Mouse (Mus musculus) embryonic facial prominence, embryonic 11.5 days (tissue): ENCODE results near the gene Mylk. TPM values are rescaled to one million over a fixed set of nuclear protein-coding genes. Genes with fewer than 3 reads are reported as not detected.

Experiments
- ATAC-seq: fragments of 200-750 bp; cut with Nextera tagmentation; replicated peaks from 2 replicates; pipeline ENCODE4 v1.8.0; 2017; ENCODE audit warnings: low read depth; ENCODE audit not compliant: insufficient number of reproducible peaks, low FRiP score, low TSS enrichment
- DNase-seq: peaks from one replicate; pipeline ENCODE4 v3.0.0-alpha.2; 2015; ENCODE audit warnings: low spot score
- H3K27ac ChIP-seq: fragments of 300-500 bp; sonication (generic); replicated peaks from 2 replicates; pipeline ENCODE4 v1.5.1; 2014; ENCODE audit warnings: mild to moderate bottlenecking, low read depth, low read length, control low read depth
- H3K27me3 ChIP-seq: fragments of 300-500 bp; sonication (generic); 2 replicates; pipeline ENCODE4 v1.6.1; 2014; ENCODE audit warnings: mild to moderate bottlenecking, low read length, moderate library complexity, mixed read lengths; ENCODE audit not compliant: control insufficient read depth, insufficient read depth
- H3K36me3 ChIP-seq: fragments of 300-500 bp; sonication (generic); replicated peaks from 2 replicates; pipeline ENCODE4 v1.6.1; 2014; ENCODE audit warnings: low read depth, mild to moderate bottlenecking, low read length, moderate library complexity, mixed read lengths; ENCODE audit not compliant: control insufficient read depth, insufficient read depth
- H3K4me1 ChIP-seq: fragments of 300-500 bp; sonication (generic); 2 replicates; pipeline ENCODE4 v1.6.1; 2014; ENCODE audit warnings: low read length, mixed read lengths; ENCODE audit not compliant: control insufficient read depth, insufficient read depth
- H3K4me2 ChIP-seq: fragments of 300-500 bp; sonication (generic); 2 replicates; pipeline ENCODE4 v1.6.1; 2014; ENCODE audit warnings: low read depth, mild to moderate bottlenecking, control low read depth, low read length, moderate library complexity
- H3K4me3 ChIP-seq: fragments of 300-500 bp; sonication (generic); 2 replicates; pipeline ENCODE4 v1.5.1; 2014; ENCODE audit warnings: low read depth, low read length, control low read depth
- H3K9ac ChIP-seq: fragments of 300-500 bp; sonication (generic); replicated peaks from 2 replicates; pipeline ENCODE4 v1.6.1; 2014; ENCODE audit warnings: mild to moderate bottlenecking, control low read depth, low read length
- H3K9me3 ChIP-seq: fragments of 300-500 bp; sonication (generic); replicated peaks from 2 replicates; pipeline ENCODE4 v1.6.1; 2016; ENCODE audit warnings: mild to moderate bottlenecking, low read length, inconsistent platforms, mixed read lengths; ENCODE audit not compliant: control insufficient read depth
- WGBS: fragments of 180-500 bp; shearing (Covaris S2); extraction: QIAGEN DNeasy Blood & Tissue Kit; methylation state at CpG from one replicate; pipeline ENCODE4 v1.1.7; 2014; 5-methylcytosine and 5-hydroxymethylcytosine counted together
- polyA plus RNA-seq: library from polyadenylated mRNA; unstranded; fragments of >200 nt; fragmentation: Nextera tagmentation; extraction: Ambion mirVana; gene quantifications from 2 replicates; pipeline ENCODE4 v1.2.1, GENCODE M21; 2014

Mylk gene
- polyA plus RNA-seq, 1 experiment from 2014 or later, result 5.8 TPM

DNA sequence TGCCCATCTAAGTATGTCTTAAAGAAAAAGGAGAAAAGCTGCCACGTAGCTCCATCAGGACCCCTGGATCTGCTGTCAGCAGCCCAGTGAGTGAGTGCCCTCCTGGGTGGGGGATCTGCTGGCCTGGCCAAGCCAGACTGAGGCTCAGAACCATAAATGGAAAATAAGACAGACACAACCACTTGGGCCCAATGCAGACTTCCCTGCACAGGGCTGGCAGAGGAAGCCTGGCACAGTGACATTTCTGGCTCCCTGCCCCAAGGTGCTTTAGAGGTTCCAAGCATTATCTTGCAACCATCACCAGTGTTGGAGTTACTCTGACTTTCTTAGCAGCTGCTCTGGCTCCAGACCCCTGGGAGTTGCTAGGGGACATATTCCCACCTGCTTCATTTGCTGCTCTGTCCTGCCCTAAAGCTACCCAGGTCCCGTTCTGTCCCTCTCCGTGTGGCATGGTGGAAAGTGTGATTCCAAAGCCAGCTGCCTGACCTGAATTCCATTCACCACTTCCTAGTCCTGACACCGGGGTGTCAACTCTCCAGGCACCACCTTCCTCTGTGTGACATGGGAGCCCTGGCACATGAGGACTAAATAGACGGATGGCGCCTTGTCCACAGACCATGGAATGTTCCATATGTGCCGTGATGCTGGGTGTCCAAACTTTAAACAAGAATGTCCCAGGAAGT lies 156.7 kb downstream of the Mylk start:
- DNase-seq (no peak), ATAC-seq (no peak)
- WGBS, result 78% methylated on average over 7 of the region's 7 CpGs
- Histone ChIP-seq H3K27me3 (no peaks in the 10 kb centered on the region), H3K4me3 (no peak overlapping the region), H3K4me1 (no peaks in the 10 kb centered on the region), H3K9me3 (no peaks in the 10 kb centered on the region), H3K27ac (no peak overlapping the region), H3K4me2 (no peak overlapping the region), H3K9ac (no peak overlapping the region), H3K36me3 (no peaks in the 10 kb centered on the region)

GRCm38 (mm10) chr16:34902294-34902680 lies 157.3 kb downstream of the Mylk start:
- no peaks in the 10 kb centered on the region for H3K36me3 ChIP-seq
- no peaks in the 10 kb centered on the region for H3K9me3 ChIP-seq
- no peaks in the 10 kb centered on the region for H3K27me3 ChIP-seq
- DNase-seq (peak; percentile 88), ATAC-seq (no peak)
- 17% methylated on average over 9 of the region's 9 CpGs for WGBS
- H3K27ac ChIP-seq, result no peak overlapping the region
- no peaks in the 10 kb centered on the region for H3K4me1 ChIP-seq
- H3K4me3 ChIP-seq, result no peak overlapping the region
- no peak overlapping the region for H3K9ac ChIP-seq
- H3K4me2 ChIP-seq, result no peak overlapping the region

DNA sequence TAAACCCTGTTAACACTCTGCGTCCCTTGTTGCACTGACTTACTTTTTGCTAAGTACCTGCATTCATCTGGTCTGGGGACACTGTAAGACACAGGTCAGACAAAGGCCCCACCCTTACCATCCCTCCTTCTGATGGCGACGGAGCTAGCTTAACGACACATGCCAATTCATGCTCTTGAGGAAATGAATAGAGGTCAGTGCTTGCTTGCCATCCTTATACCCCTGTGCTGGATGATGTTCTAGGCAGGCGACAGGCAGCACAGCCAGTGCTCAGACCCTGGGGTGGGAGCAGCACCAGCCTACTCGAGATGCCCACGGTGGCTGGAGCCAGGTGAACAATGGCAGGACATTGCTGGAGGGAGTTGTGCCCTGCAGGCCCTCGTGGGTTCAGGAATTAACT lies 157.8 kb downstream of the Mylk start:
- 82% methylated on average over 8 of the region's 8 CpGs for WGBS
- H3K4me1 ChIP-seq, result no peaks in the 10 kb centered on the region
- DNase-seq, result no peak

DNA sequence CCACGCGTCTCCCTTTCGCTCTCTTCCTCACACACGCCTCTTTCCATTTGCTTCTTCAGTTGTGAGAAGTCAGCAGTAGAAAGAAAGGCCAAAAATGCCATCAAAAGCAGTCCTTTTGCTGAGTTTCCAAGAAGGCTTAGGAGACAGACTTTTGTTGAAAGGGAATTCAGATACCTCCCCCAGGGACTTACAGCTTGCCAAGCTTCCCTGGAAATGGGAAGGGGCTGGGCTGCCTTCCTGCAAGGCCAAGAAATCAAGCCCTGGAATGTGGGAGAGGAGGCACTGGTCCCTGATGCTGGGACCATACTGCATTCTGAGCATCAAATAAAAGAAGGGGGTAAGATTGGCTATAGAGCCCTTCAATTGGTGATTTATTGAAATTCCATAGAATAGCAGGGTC lies 159.9 kb downstream of the Mylk start:
- no peaks in the 10 kb centered on the region for H3K36me3 ChIP-seq
- H3K9ac ChIP-seq, result no peak overlapping the region
- 92% methylated on average over 4 of the region's 4 CpGs for WGBS

More for the DNA sequence above, 157.8 kb downstream of the Mylk start:
- ATAC-seq, result no peak
- H3K27ac ChIP-seq, result no peak overlapping the region
- H3K9ac ChIP-seq, result no peak overlapping the region
- no peak overlapping the region for H3K4me2 ChIP-seq
- no peaks in the 10 kb centered on the region for H3K27me3 ChIP-seq
- H3K4me3 ChIP-seq, result no peak overlapping the region
- no peaks in the 10 kb centered on the region for H3K9me3 ChIP-seq
- no peaks in the 10 kb centered on the region for H3K36me3 ChIP-seq

GRCm38 (mm10) chr16:34909437-34909836 lies 164.4 kb downstream of the Mylk start:
- Histone ChIP-seq H3K27ac (peak overlapping the region; percentile 65), H3K9me3 (no peaks in the 10 kb centered on the region), H3K36me3 (no peaks in the 10 kb centered on the region), H3K4me1 (no peaks in the 10 kb centered on the region), H3K4me2 (no peak overlapping the region), H3K27me3 (no peaks in the 10 kb centered on the region), H3K9ac (no peak overlapping the region; the same call in 1 of the 2 replicates), H3K4me3 (no peak overlapping the region)
- peak; percentile 53 for DNase-seq
- WGBS, result 49% methylated on average over 6 of the region's 6 CpGs
- ATAC-seq, result no peak

More for the DNA sequence above, 159.9 kb downstream of the Mylk start:
- Histone ChIP-seq H3K9me3 (no peaks in the 10 kb centered on the region), H3K27me3 (no peaks in the 10 kb centered on the region), H3K4me2 (no peak overlapping the region), H3K27ac (no peak overlapping the region), H3K4me3 (no peak overlapping the region), H3K4me1 (no peaks in the 10 kb centered on the region)
- ATAC-seq, result no peak
- DNase-seq, result no peak

DNA sequence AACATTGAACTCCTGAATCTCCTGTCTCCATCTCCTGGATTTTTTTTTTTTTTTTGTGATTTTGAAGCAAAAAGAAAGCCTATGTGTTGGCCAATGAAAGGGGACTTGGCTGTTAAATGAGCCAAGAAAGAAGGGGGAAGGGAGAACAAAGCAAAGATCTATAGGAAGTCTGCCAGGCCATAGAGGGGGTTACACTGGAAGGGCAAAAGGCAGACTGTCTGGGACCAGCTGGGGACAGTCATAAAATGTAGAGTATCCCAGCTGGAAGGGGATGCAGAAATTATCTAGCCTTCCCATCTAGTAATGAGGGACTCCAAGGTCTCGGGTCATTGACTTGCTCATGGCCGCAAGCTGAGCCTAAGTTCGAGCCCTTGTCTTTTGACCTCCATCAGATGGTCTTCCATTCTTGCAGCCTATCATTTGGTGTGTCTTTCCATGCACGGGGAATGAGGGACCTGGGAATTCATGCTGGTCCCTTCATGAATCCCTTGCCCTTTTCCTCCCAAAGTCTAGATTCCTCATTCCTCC lies 172.4 kb downstream of the Mylk start:
- Histone ChIP-seq H3K36me3 (no peaks in the 10 kb centered on the region), H3K4me1 (peaks cover 3% of the 10 kb centered on the region), H3K4me2 (no peak overlapping the region), H3K9ac (no peak overlapping the region), H3K27ac (no peak overlapping the region), H3K9me3 (no peaks in the 10 kb centered on the region), H3K4me3 (no peak overlapping the region), H3K27me3 (no peaks in the 10 kb centered on the region)
- ATAC-seq (no peak), DNase-seq (no peak)
- WGBS, result 91% methylated on average over 4 of the region's 4 CpGs

- Histone ChIP-seq H3K27me3 (no peaks in the 10 kb centered on the region), H3K36me3 (no peaks in the 10 kb centered on the region), H3K4me3 (no peak overlapping the region), H3K4me1 (peaks cover 3% of the 10 kb centered on the region), H3K9me3 (no peaks in the 10 kb centered on the region), H3K9ac (no peak overlapping the region), H3K4me2 (no peak overlapping the region), H3K27ac (no peak overlapping the region)
- WGBS, result 8% methylated on average over 6 of the region's 6 CpGs
- peak; percentile 75 for DNase-seq
- 0 out of 2 replicates have a peak, but pooled peaks have one; percentile 31 for ATAC-seq
Measured at GRCm38 (mm10) chr16:34920182-34920581, 175.2 kb downstream of the Mylk start.

GRCm38 (mm10) chr16:34920868-34921267 lies 175.9 kb downstream of the Mylk start:
- H3K4me1 ChIP-seq, result peaks cover 3% of the 10 kb centered on the region
- H3K36me3 ChIP-seq, result no peaks in the 10 kb centered on the region
- no peaks in the 10 kb centered on the region for H3K9me3 ChIP-seq
- H3K27ac ChIP-seq, result no peak overlapping the region
- no peak overlapping the region for H3K9ac ChIP-seq
- DNase-seq, result no peak
- H3K27me3 ChIP-seq, result no peaks in the 10 kb centered on the region
- no peak overlapping the region for H3K4me2 ChIP-seq
- no peak overlapping the region for H3K4me3 ChIP-seq
- 68% methylated on average over 8 of the region's 8 CpGs for WGBS
- ATAC-seq, result no peak
